Mouse (Mus musculus): Measurements from ENCODE around the gene Tnrc18.

Tnrc18 gene

DNA sequence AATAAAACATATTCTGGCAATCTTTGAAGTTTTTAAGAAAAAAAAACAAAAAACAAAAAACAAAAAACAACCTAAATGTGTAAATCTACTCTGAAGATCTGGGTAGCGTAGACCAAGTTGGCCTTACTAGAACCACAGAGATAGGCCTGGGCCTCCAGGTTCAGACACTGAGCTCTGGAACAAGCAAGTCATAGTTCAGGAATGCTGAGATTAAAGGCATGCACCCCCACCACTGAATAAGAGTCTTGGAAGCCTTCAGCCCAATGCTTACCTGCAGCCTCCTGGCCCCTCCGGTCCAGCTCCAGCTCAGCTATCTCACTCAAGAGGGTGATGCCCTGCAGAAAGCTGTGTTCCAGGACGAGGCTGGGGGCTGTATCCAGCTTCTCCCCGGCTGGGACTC is 46.4 kb downstream of the Tnrc18 start:
- no peak for DNase-seq

DNA sequence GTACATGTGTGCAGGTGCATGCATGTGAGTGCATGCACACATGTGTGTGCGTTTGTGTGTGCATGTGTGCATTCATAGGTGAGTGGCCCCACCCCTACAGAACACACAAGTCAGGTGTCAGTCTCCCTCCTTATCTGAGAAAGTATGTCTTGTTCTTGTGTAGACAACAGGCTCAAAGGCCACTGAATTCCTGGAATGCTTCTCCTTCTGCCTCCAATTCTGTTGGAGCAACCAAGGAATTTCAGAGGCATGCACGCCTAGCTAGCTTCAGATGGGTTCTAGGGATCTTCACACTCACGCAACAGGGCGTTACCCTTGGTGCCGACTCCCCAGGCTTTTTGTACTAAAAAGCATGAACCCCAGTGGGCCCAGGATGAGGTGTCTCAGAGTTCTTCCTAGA is 47.8 kb downstream of the Tnrc18 start:
- DNase-seq, result no peak

GRCm38 (mm10) chr5:142768352-142769267 is 48.9 kb downstream of the Tnrc18 start:
- no peak for DNase-seq

- peak; percentile 85 for DNase-seq
These were observed 49.5 kb downstream of the Tnrc18 start for GRCm38 (mm10) chr5:142767937-142768336.

GRCm38 (mm10) chr5:142766708-142767107 is 50.8 kb downstream of the Tnrc18 start:
- DNase-seq, result no peak

- DNase-seq, result no peak
These were observed 52.6 kb downstream of the Tnrc18 start for GRCm38 (mm10) chr5:142764889-142765288.

- peak; percentile 47 for DNase-seq
These were observed 53.2 kb downstream of the Tnrc18 start for GRCm38 (mm10) chr5:142764306-142764705.

GRCm38 (mm10) chr5:142762082-142762807 is 55.2 kb downstream of the Tnrc18 start:
- DNase-seq, result no peak

GRCm38 (mm10) chr5:142761326-142761983 is 56.0 kb downstream of the Tnrc18 start:
- no peak for DNase-seq

GRCm38 (mm10) chr5:142759786-142760185 is 57.7 kb downstream of the Tnrc18 start:
- DNase-seq, result no peak

DNA sequence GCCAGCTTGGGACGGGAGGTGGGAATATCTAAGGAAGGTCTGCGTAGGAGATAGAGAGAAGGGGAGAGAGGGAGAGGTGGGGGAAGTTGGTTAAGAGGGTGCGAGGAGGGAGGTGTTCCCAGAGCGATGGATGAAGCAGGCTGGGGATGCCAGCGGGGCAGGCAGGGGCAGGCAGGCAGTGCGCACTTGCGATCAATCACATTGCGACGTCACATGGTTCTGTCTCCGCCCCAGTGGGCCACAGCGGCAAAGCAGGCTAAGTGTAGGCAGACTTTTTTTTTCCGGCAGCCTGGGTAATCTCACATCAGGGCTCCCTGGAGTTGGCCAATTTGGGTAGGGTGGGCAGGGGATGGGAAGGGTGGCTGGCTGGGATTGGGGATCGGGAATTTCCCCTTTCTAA is 65.2 kb downstream of the Tnrc18 start:
- DNase-seq, result no peak

DNA sequence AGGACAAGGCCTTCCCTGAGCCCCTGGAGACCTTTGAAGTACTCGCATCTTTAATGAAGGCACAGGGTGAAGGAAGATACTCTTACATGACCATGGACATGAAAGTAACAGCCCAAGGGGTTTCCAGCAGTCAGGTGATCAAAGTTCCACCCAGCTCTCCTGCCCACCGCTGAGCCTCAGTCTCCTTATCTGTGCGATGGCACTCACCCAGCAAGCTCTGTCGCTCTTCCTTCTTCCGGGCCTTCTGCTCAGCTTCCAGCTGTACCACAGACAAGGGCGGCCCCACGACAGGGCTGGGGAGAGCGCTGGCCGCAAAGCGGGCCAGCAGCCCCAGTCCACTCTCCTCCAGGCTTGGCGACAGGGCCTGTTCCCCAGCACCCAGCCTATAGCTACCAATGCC is 67.3 kb downstream of the Tnrc18 start:
- DNase-seq, result no peak

- no peak for DNase-seq
These were observed 70.3 kb downstream of the Tnrc18 start for GRCm38 (mm10) chr5:142747026-142747629.

GRCm38 (mm10) chr5:142739941-142740340 is 77.5 kb downstream of the Tnrc18 start:
- DNase-seq, result no peak

DNA sequence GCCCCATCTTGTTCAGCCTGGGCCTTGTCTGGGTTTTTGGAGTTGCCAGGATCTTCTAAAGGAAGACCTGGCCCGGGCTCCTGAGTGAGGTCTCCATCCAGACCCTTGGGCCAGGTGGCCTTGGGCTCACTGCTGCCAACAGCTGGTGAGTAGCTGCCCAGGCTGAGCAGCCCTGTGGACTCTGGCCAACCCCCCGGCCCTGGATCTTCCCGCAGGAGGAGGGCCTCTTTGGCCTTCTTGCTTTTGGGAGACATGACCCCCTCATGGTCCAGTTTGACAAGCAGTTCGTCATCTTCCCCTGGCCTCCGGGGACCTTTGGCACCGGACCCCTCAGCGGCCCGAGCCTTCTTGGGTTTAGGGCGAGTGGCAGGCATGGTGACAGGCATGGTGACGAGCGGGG is 85.5 kb downstream of the Tnrc18 start:
- no peak for DNase-seq

DNA sequence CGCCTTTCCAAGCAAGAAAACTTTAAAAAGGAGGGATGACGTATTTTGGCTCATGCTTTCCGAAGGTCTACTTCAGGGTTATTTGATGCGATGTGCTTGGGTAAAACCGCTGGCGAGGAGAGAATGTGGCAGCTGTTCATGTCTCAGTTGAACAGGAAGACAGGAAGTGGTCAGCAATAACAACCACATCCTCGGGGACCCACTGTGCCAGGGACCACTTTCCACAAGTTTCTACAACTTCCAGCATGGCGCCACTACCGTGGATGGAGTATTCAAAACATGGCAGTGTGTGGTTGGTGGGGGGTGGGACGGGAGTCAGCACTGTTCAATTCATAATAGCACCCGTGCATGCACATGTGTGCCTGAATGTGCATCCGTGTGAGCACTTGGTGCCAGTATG is 87.2 kb downstream of the Tnrc18 start:
- no peak for DNase-seq

- DNase-seq, result no peak
These were observed 89.2 kb downstream of the Tnrc18 start for GRCm38 (mm10) chr5:142728301-142728700.

GRCm38 (mm10) chr5:142726748-142727147 is 90.7 kb downstream of the Tnrc18 start:
- no peak for DNase-seq

- DNase-seq, result no peak
These were observed 93.2 kb downstream of the Tnrc18 start for GRCm38 (mm10) chr5:142724265-142724664.

- peak; percentile 81 for DNase-seq
These were observed 93.8 kb downstream of the Tnrc18 start for GRCm38 (mm10) chr5:142723520-142724133.

GRCm38 (mm10) chr5:142719897-142720296 is 97.6 kb downstream of the Tnrc18 start:
- DNase-seq, result no peak

DNA sequence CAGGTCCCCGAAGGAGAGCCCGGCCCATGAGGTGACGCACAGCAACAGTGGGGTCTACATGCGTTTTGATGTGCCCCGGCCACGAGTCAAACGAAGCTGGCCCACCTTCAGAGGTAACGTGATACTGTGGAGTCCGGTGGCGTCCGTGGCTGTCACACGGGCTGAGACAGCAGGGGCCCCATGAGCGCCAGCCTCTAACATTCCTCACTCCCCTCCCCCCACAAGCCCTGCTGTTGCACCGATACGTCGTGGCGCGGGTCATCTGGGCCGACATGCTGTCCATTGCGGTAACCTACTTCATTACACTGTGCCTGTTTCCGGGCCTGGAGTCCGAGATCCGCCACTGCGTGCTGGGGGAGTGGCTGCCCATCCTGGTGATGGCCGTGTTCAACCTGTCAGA is 99.0 kb downstream of the Tnrc18 start:
- peak; percentile 24 for DNase-seq

DNA sequence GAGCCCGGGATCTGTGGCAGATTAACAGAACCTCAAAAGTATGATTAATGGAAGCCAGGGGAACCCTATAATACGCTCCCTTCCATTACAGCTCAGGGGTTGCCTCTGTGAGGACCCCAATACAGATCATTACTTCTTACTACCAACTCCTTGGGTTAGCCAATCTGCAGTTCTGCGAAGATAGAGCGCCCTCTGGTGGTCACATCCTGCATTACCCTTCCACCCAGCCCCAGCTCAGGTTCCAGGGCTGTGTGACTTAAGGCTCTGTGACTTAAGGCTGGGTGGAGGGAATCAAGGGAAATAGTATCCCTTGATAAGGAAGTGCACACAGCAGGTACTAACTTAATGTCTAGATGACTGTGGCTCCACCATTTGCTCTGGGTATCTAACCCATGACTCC is 99.4 kb downstream of the Tnrc18 start:
- peak; percentile 90 for DNase-seq
